Mouse (Mus musculus) E14TG2a.4 (cell line): Measurements from ENCODE around the gene Lrrc23.
A peak's percentile ranks its signal among the peaks of the same experiment; 100 is the strongest.

Source experiments
- H3K27me3 ChIP-seq: 2 replicates; pipeline ENCODE4 v1.6.1; 2014; ENCODE audit warnings: low read length, control low read depth; ENCODE audit not compliant: insufficient read depth
- H3K36me3 ChIP-seq: 2 replicates; pipeline ENCODE4 v1.6.1; 2014; ENCODE audit warnings: low read length, control low read depth; ENCODE audit not compliant: insufficient read depth
- H3K4me1 ChIP-seq: replicated peaks from 2 replicates; pipeline ENCODE4 v1.6.1; 2014; ENCODE audit warnings: low read depth, low read length, control low read depth
- H3K4me3 ChIP-seq: replicated peaks from 2 replicates; pipeline ENCODE4 v1.5.1; 2014; ENCODE audit warnings: mild to moderate bottlenecking, low read length
- H3K9me3 ChIP-seq: 2 replicates; pipeline ENCODE4 v1.6.1; 2014; ENCODE audit warnings: low read length, control low read depth
- CTCF ChIP-seq: conservative IDR thresholded peaks from 2 replicates; pipeline ENCODE4 v1.5.1; 2014; ENCODE audit warnings: low read length
- NANOG ChIP-seq: IDR thresholded peaks from 2 replicates; pipeline ENCODE4 v1.6.1; 2014; ENCODE audit warnings: borderline replicate concordance, low read length, mixed read lengths
- POU5F1 ChIP-seq: IDR thresholded peaks from 2 replicates; pipeline ENCODE4 v1.6.1; 2014; ENCODE audit warnings: low read length, borderline replicate concordance

Lrrc23 gene

DNA sequence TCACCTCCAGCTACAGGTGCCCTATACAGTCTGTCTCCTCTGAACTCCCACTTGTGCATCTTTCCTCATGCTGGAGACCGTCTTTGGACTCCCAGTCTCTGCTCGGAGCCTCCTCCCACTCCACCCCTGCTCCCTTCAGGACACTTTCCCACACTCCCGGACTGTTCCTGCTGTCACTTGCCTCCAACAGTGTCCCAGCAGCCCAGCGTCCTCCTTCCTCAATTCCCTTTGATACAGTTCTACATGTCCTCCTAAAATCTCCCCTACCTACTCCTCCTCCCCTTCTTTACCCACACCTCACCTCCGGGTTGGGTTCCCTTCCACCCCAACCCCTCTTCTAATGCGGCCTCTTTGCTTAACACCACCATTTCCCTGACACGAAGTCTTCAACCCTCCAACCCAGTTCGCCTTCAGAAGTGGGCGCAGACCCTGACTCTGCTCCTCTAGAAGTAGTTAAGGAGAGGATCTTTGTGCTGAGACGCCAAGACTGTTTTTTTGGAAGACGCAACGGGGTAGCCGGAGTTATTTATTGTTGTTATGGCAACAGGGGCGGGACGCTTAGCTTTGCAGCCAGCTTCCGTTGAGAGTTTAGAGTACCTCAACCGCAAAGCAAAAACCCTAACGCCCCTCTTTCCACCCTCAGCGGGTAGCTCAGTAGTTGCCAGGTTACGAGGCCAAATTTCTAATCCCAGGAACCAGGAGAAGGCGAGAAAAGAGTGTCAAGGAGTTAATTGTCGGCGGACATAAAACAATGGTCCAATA is at the start of gene Lrrc23:
Lrrc23 (minus strand) TSS at position 506 of the 762 bp plus-strand sequence.
- Histone ChIP-seq H3K4me3 (peak within 1 kb of the TSS; percentile 55), H3K9me3 (no peaks in the 10 kb centered on the region), H3K36me3 (no peaks in the 10 kb centered on the region), H3K27me3 (peaks cover 42% of the 10 kb centered on the region), H3K4me1 (peaks cover 37% of the 10 kb centered on the region)
- TF ChIP-seq NANOG: peak; percentile 4; the same call in 1 of the 2 replicates
- TF ChIP-seq POU5F1: no peak
- no peak for TF ChIP-seq CTCF

DNA sequence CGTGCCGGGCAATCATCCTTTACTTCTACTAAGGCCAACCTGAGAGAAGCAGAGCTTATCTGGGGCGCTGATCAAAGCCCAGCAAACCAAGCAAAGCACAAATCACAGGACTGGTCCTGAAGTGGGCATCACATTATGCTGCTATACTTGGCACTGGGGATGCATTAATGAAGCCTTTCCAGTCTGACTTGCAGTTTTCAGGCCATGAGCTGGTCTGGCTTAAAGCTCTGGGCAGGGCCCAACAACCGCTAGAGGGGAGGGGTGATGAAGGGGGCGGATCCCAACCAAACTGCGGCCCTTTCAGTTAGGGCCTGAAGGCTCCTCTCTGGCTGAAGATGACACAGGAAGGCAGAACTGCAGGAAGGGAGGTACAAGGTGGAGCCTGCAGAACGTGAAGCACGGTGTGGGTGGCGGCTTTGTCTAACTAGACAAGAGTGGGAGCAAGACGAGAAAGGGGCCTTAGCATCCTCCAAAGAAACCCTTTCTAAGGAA is 48.6 kb upstream of the Lrrc23 start:
- H3K27me3 ChIP-seq: no peaks in the 10 kb centered on the region

DNA sequence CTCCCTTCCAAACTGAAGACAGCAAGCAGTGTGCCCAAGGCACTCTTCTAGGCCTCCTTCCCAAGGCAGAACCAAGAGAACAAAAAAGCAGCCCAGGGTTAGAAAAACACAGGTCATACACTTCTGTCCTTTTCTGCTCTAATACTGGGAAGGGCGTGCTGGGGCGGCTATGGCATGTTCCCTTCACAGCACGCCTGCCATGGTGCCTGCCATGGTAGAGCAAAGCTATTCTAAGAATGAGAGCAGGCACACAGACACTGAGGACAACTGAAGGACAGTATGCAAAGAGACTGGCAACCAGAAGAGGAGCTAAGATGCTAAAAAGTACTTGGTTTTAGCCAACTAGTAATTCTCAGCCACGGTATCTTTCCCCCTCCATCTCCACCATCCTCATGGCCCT is 42.5 kb upstream of the Lrrc23 start:
- no peak overlapping the region for H3K4me3 ChIP-seq
- peaks cover 21% of the 10 kb centered on the region for H3K4me1 ChIP-seq
- no peaks in the 10 kb centered on the region for H3K27me3 ChIP-seq
- H3K9me3 ChIP-seq: no peaks in the 10 kb centered on the region
- peaks cover 100% of the 10 kb centered on the region for H3K36me3 ChIP-seq
- TF ChIP-seq CTCF: no peak

More for the DNA sequence above, 48.6 kb upstream of the Lrrc23 start:
- H3K36me3 ChIP-seq: peaks cover 66% of the 10 kb centered on the region
- no peaks in the 10 kb centered on the region for H3K9me3 ChIP-seq
- TF ChIP-seq CTCF (no peak), POU5F1 (no peak), NANOG (no peak)
- H3K4me1 ChIP-seq: peaks cover 47% of the 10 kb centered on the region
- H3K4me3 ChIP-seq: peak overlapping the region; percentile 98

DNA sequence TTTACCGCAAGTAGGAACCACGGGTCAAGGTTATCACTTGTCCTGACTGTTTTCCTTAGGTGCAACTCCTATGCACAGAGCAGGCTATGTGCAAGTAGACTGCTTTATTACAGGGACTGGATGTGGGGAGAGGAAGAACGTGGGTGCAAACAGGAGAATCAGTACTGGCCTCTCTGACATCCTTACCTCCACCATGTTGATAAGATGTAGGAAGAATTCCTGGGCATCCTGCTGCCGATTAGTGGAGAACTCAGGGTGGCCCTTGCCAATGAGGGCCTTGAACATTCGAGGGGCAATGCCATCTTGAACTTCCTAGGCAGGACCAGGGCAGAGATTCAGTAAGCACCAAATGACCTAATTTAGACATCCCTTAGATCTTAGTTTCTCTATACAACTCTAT is 41.4 kb upstream of the Lrrc23 start:
- H3K27me3 ChIP-seq: no peaks in the 10 kb centered on the region
- H3K4me1 ChIP-seq: peaks cover 16% of the 10 kb centered on the region
- TF ChIP-seq CTCF (no peak), NANOG (no peak), POU5F1 (no peak)
- H3K4me3 ChIP-seq: no peak overlapping the region
- peaks cover 100% of the 10 kb centered on the region for H3K36me3 ChIP-seq
- H3K9me3 ChIP-seq: no peaks in the 10 kb centered on the region

DNA sequence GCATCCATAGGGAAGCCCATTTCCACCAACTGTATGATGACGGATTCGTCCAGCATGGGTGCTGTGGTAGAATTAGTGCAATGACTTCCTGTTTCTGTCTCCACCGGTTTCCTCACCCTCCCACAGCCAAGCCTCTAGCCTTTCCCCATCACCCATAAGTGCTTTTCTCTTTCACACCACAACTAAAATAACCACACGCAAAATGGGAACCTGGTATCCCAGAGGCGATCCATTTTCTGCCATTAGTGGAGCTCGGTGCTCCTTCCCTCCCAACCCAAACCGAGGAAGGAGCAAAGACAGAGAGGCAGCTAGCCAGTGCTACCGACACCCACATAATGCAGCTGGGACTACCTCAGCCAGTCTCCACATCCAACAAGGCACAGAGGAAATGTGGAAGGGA is 38.4 kb upstream of the Lrrc23 start:
- Histone ChIP-seq H3K4me1 (peaks cover 33% of the 10 kb centered on the region), H3K4me3 (no peak overlapping the region), H3K36me3 (peaks cover 85% of the 10 kb centered on the region), H3K27me3 (no peaks in the 10 kb centered on the region), H3K9me3 (no peaks in the 10 kb centered on the region)
- TF ChIP-seq NANOG (no peak), POU5F1 (no peak), CTCF (no peak)

DNA sequence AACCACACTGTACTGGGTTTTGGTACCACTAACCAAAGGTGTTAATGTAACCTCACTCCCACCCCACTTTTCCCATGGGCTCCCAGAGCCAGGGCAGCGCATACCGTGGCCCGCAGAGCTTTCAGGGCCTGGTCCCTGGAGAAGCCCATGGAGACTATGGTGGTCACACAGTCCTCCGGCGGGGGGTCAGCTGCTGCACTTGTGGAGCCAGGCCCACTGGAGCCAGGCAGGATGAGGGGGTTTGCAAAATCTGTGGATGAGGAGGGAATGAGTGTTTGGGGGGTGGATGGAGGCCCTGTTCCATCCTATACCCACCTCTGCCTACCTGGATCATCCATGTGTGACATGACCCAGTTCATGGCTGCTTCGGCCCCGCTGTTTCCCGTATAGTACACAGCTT is 38.0 kb upstream of the Lrrc23 start:
- peaks cover 37% of the 10 kb centered on the region for H3K4me1 ChIP-seq
- peaks cover 85% of the 10 kb centered on the region for H3K36me3 ChIP-seq
- no peaks in the 10 kb centered on the region for H3K9me3 ChIP-seq
- H3K27me3 ChIP-seq: no peaks in the 10 kb centered on the region
- TF ChIP-seq POU5F1: no peak
- TF ChIP-seq NANOG: no peak
- no peak for TF ChIP-seq CTCF
- no peak overlapping the region for H3K4me3 ChIP-seq

DNA sequence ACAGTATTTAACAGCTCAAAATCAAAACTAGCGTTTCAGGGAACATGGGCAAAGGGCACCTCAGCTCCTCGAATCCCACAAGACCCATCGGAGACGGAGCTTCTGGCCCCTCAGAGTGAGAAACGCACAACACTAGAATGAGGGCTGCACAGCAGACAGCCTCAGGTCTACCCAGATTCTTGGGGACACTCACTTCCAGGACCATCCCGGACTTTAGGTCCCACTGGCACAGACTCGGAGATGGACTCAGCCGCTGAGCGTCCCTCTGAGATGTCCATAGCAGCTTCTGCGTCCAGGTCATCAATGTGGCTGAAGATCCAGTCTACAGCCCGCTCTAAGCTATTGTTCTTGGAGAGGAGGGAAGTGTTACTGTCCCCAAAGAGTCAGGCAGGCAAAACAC is 37.6 kb upstream of the Lrrc23 start:
- peaks cover 85% of the 10 kb centered on the region for H3K36me3 ChIP-seq
- no peak overlapping the region for H3K4me3 ChIP-seq
- H3K9me3 ChIP-seq: no peaks in the 10 kb centered on the region
- no peaks in the 10 kb centered on the region for H3K27me3 ChIP-seq
- TF ChIP-seq CTCF (no peak), POU5F1 (no peak), NANOG (no peak)
- H3K4me1 ChIP-seq: peaks cover 42% of the 10 kb centered on the region

DNA sequence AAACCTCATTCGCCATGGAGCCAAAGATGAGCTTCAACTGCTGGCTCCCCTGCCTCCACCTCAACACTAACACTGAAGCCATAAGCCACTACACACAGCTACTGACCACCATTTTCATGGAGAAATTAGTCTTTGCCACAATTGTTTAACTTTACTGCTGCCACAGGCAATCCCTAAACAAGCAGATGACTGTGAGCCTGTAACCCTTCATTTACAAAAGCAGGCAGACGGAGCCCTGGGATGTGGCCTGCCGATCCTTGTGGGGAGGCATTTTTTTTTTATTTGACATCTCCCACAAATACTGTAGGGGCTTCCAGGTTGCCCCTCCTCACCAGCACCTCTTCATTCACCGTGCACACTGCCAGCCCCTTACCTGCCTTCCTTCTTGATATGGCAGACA is 37.1 kb upstream of the Lrrc23 start:
- Histone ChIP-seq H3K4me1 (peaks cover 47% of the 10 kb centered on the region), H3K27me3 (no peaks in the 10 kb centered on the region), H3K4me3 (no peak overlapping the region), H3K36me3 (peaks cover 85% of the 10 kb centered on the region), H3K9me3 (no peaks in the 10 kb centered on the region)
- TF ChIP-seq CTCF: no peak
- TF ChIP-seq NANOG: no peak
- TF ChIP-seq POU5F1: no peak
